Mouse (Mus musculus) kidney, postnatal 14 days (tissue): Measurements from ENCODE around the gene Pick1.
A peak's percentile ranks its signal among the peaks of the same experiment; 100 is the strongest.

Source experiments
- DNase-seq: peaks from one replicate; pipeline ENCODE4 v3.0.0; 2022; ENCODE audit warnings: mixed read lengths

Gene Pick1

GRCm38 (mm10) chr15:79229058-79229821 lies at the start of gene Pick1, which contains the start of gene Gm49486:
Gene Pick1 (plus strand): TSS chr15:79229173.
Gene Gm49486 (plus strand): TSS chr15:79229391.
- peak; percentile 92 for DNase-seq

- no peak for DNase-seq
These were observed 43.8 kb upstream of the Pick1 start for GRCm38 (mm10) chr15:79185213-79185612.

- no peak for DNase-seq
These were observed 41.2 kb upstream of the Pick1 start for GRCm38 (mm10) chr15:79187819-79188218.

- no peak for DNase-seq
These were observed 37.5 kb upstream of the Pick1 start for GRCm38 (mm10) chr15:79191426-79191825.

- DNase-seq = no peak
These were observed 36.5 kb upstream of the Pick1 start for GRCm38 (mm10) chr15:79192450-79192849.

- DNase-seq = no peak
These were observed 35.8 kb upstream of the Pick1 start for GRCm38 (mm10) chr15:79192885-79193845.

GRCm38 (mm10) chr15:79194048-79194447 lies 34.9 kb upstream of the Pick1 start:
- no peak for DNase-seq

GRCm38 (mm10) chr15:79194946-79195345 lies 34.0 kb upstream of the Pick1 start:
- DNase-seq = no peak

- no peak for DNase-seq
These were observed 33.5 kb upstream of the Pick1 start for GRCm38 (mm10) chr15:79195492-79195891.

- no peak for DNase-seq
These were observed 29.5 kb upstream of the Pick1 start for GRCm38 (mm10) chr15:79199390-79199976.

GRCm38 (mm10) chr15:79201491-79202150 lies 27.4 kb upstream of the Pick1 start:
- DNase-seq = no peak

- no peak for DNase-seq
These were observed 26.4 kb upstream of the Pick1 start for GRCm38 (mm10) chr15:79202575-79202974.

- no peak for DNase-seq
These were observed 20.8 kb upstream of the Pick1 start for GRCm38 (mm10) chr15:79208211-79208610.

GRCm38 (mm10) chr15:79208758-79209439 lies 20.1 kb upstream of the Pick1 start:
- DNase-seq = peak; percentile 73

GRCm38 (mm10) chr15:79210357-79210756 lies 18.6 kb upstream of the Pick1 start:
- no peak for DNase-seq

- DNase-seq = no peak
These were observed 16.1 kb upstream of the Pick1 start for GRCm38 (mm10) chr15:79212750-79213446.

GRCm38 (mm10) chr15:79213591-79213990 lies 15.4 kb upstream of the Pick1 start:
- DNase-seq = peak; percentile 39

GRCm38 (mm10) chr15:79216191-79216590 lies 12.8 kb upstream of the Pick1 start:
- DNase-seq = no peak

GRCm38 (mm10) chr15:79219572-79219971 lies 9.4 kb upstream of the Pick1 start:
- peak; percentile 69 for DNase-seq

GRCm38 (mm10) chr15:79223641-79224040 lies 5.3 kb upstream of the Pick1 start:
- DNase-seq = no peak

GRCm38 (mm10) chr15:79224685-79225084 lies 4.3 kb upstream of the Pick1 start:
- DNase-seq = peak; percentile 89
